Mouse (Mus musculus) hindbrain, embryonic 16.5 days (tissue): ENCODE measurements around the gene Pqbp1. TPM values are rescaled to one million over a fixed set of nuclear protein-coding genes. Genes with fewer than 3 reads are reported as not detected.

Experiments used
- ATAC-seq: fragments of 200-750 bp; cut with Nextera tagmentation; 2 replicates; pipeline ENCODE4 v1.8.0; 2017; ENCODE audit warnings: moderate TSS enrichment, moderate library complexity
- H3K27ac ChIP-seq: fragments of 300-500 bp; sonication (generic); 2 replicates; pipeline ENCODE4 v1.5.1; 2014; ENCODE audit warnings: low read depth, mild to moderate bottlenecking, control low read depth, low read length, moderate library complexity
- H3K27me3 ChIP-seq: fragments of 300-500 bp; sonication (generic); replicated peaks from 2 replicates; pipeline ENCODE4 v1.6.1; 2014; ENCODE audit warnings: low read length; ENCODE audit not compliant: control insufficient read depth, insufficient read depth
- H3K36me3 ChIP-seq: fragments of 300-500 bp; sonication (generic); 2 replicates; pipeline ENCODE4 v1.6.1; 2014; ENCODE audit warnings: mild to moderate bottlenecking, low read length, moderate library complexity, mixed read lengths; ENCODE audit not compliant: control insufficient read depth, insufficient read depth
- H3K4me1 ChIP-seq: fragments of 300-500 bp; sonication (generic); 2 replicates; pipeline ENCODE4 v1.6.1; 2014; ENCODE audit warnings: low read depth, low read length; ENCODE audit not compliant: control insufficient read depth, insufficient read depth
- H3K4me2 ChIP-seq: fragments of 300-500 bp; sonication (generic); 2 replicates; pipeline ENCODE4 v1.6.1; 2014; ENCODE audit warnings: mild to moderate bottlenecking, low read length, control low read depth, moderate library complexity
- H3K4me3 ChIP-seq: fragments of 300-500 bp; sonication (generic); 2 replicates; pipeline ENCODE4 v1.5.1; 2014; ENCODE audit warnings: mild to moderate bottlenecking, low read length, control low read depth, moderate library complexity
- H3K9ac ChIP-seq: fragments of 300-500 bp; sonication (generic); 2 replicates; pipeline ENCODE4 v1.6.1; 2014; ENCODE audit warnings: low read depth, mild to moderate bottlenecking, control low read depth, low read length, moderate library complexity
- H3K9me3 ChIP-seq: fragments of 300-500 bp; sonication (generic); 2 replicates; pipeline ENCODE4 v1.6.1; 2014; ENCODE audit warnings: mild to moderate bottlenecking, low read length, moderate library complexity; ENCODE audit not compliant: control insufficient read depth
- WGBS: fragments of 180-500 bp; shearing (Covaris S2); extraction: QIAGEN DNeasy Blood & Tissue Kit; methylation state at CpG from one replicate; pipeline ENCODE4 v1.1.7; 2014; 5-methylcytosine and 5-hydroxymethylcytosine counted together
- polyA plus RNA-seq: library from polyadenylated mRNA; unstranded; fragments of >200 nt; fragmentation: Nextera tagmentation; extraction: Ambion mirVana; gene quantifications from 2 replicates; pipeline ENCODE4 v1.2.1, GENCODE M21; 2015

Gene Pqbp1
- polyA plus RNA-seq, 1 experiment from 2014 or later: 212 TPM

DNA sequence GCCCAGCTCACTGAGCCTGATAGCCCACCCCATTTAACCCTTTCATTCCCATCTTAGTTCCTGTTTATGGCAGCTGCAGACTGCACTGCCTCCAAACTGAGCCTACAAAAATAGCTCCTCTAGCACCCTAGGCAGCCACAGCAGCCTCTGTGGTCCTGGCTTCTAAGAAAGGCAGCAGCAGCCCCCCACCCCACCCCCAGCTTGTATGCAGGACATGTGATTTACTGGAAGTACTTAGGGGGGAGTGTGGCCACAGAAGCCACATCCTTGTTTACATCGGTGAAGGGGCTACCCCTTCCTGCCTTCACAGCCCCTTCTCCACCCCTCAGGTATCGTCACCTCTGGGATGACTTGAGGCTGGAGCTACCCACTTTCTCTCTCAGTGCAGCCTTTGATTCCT lies 33.7 kb downstream of the Pqbp1 start:
- WGBS: 70% methylated on average over 2 of the region's 2 CpGs
- ATAC-seq: no peak

DNA sequence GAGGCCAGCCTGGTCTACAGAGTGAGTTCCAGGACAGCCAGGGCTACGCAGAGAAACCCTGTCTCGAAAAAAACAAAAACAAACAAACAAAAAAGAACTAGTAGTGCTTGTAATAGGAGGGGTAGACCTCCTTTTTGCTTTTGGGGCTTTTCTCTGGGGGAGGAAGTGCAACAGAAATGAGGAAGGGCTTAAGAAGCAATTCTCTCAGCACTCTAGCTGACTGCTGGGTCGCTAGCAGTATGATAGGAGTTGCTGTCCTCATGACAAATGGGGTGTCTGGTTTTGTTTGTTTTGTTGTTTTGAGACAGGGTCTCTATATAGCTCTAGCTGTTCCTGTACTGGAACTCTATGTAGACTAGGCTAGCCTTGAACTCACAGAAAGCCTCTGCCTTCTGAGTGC lies 34.5 kb downstream of the Pqbp1 start:
- 83% methylated on average over 3 of the region's 3 CpGs for WGBS

More for the DNA sequence above, 33.7 kb downstream of the Pqbp1 start:
- H3K27ac ChIP-seq: no peak overlapping the region
- H3K9me3 ChIP-seq: no peaks in the 10 kb centered on the region
- H3K4me2 ChIP-seq: no peak overlapping the region
- no peaks in the 10 kb centered on the region for H3K4me1 ChIP-seq
- H3K4me3 ChIP-seq: no peak overlapping the region
- no peak overlapping the region for H3K9ac ChIP-seq
- H3K27me3 ChIP-seq: no peaks in the 10 kb centered on the region
- H3K36me3 ChIP-seq: 0 out of 2 replicates have a peak, but pooled peaks cover 6% of the 10 kb centered on the region

DNA sequence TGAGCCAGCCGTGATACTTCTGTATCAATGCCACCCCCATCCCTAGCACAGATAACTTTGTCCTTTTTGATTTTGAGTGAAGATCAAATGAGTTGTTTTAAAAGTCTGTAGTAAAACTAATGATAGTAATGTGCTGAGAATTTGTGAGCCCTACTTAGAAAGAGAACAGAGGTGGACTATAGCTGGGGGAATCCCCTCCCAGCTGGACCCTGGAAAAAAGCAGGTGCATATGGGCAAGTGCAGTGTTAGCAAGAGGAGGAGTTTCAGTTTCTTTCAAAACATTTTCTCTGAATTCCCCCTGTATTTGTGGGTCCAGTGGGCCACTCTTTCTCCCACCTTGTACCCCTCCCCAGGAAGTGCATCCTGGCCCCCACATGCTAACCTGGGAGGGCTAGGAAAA lies 35.9 kb downstream of the Pqbp1 start:
- Histone ChIP-seq H3K27me3 (no peaks in the 10 kb centered on the region), H3K36me3 (0 out of 2 replicates have a peak, but pooled peaks cover 4% of the 10 kb centered on the region), H3K9ac (no peak overlapping the region), H3K4me1 (no peaks in the 10 kb centered on the region), H3K27ac (no peak overlapping the region), H3K4me2 (no peak overlapping the region), H3K4me3 (no peak overlapping the region), H3K9me3 (no peaks in the 10 kb centered on the region)
- 93% methylated on average over 1 of the region's 1 CpGs for WGBS
- no peak for ATAC-seq

More for the DNA sequence above, 34.5 kb downstream of the Pqbp1 start:
- no peaks in the 10 kb centered on the region for H3K9me3 ChIP-seq
- ATAC-seq: no peak
- H3K4me2 ChIP-seq: no peak overlapping the region
- H3K27ac ChIP-seq: no peak overlapping the region
- H3K36me3 ChIP-seq: 0 out of 2 replicates have a peak, but pooled peaks cover 6% of the 10 kb centered on the region
- no peaks in the 10 kb centered on the region for H3K4me1 ChIP-seq
- H3K9ac ChIP-seq: no peak overlapping the region
- no peak overlapping the region for H3K4me3 ChIP-seq
- no peaks in the 10 kb centered on the region for H3K27me3 ChIP-seq

DNA sequence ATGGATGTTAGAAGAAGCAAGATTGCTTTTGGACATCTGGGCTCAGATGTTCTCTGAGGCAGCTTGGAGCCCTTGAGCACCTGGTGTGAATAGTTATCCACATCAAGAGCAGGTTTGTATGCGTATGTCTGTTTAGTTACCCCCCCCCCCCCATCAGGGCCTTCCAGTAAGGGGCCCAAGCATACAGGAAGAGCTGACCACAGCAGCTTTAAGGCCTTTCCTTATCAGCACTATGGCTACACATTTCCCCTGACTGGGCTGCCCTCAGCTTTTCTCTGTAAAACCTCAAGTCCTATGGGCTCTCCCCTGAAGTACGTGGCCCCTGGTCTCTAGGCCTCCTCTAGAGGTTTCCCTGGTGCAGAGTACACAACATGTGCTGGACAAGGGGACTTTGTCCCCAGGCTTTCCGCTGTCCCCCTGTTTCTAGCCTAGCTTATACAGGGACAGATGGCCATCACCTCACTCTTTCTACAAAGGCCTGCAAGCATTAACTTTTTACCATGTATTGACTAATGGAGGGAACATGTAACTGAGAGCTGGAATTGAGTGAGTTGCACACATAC lies 39.8 kb downstream of the Pqbp1 start:
- no peak overlapping the region for H3K4me2 ChIP-seq
- H3K27ac ChIP-seq: no peak overlapping the region
- ATAC-seq: no peak
- H3K4me1 ChIP-seq: no peaks in the 10 kb centered on the region
- H3K9me3 ChIP-seq: no peaks in the 10 kb centered on the region
- no peak overlapping the region for H3K4me3 ChIP-seq
- H3K36me3 ChIP-seq: no peaks in the 10 kb centered on the region
- WGBS: 92% methylated on average over 3 of the region's 3 CpGs
- H3K27me3 ChIP-seq: no peaks in the 10 kb centered on the region
- no peak overlapping the region for H3K9ac ChIP-seq

DNA sequence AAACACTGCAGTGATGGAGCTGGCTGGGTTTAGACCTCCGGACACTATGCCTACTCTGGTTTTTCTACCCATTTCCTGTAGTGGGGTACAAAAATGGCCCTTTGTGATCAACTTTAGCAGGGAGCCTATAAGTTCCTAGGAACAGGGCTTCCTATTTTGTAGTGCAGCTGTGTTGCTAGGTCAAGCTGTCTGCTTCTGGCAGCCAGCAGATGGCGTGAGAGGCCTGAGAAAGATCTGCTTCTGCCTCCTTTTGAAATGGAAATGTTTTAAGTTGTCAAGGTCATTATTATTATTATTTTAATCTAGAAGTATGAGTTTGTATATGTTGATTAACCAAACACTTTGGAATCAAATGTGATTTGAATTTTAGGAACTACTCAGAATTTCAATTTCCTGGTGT lies 44.5 kb downstream of the Pqbp1 start:
- Histone ChIP-seq H3K27ac (no peak overlapping the region), H3K27me3 (no peaks in the 10 kb centered on the region), H3K4me2 (no peak overlapping the region), H3K36me3 (no peaks in the 10 kb centered on the region), H3K4me3 (no peak overlapping the region), H3K4me1 (no peaks in the 10 kb centered on the region), H3K9ac (no peak overlapping the region), H3K9me3 (no peaks in the 10 kb centered on the region)
- 50% methylated on average over 2 of the region's 2 CpGs for WGBS
- ATAC-seq: no peak

DNA sequence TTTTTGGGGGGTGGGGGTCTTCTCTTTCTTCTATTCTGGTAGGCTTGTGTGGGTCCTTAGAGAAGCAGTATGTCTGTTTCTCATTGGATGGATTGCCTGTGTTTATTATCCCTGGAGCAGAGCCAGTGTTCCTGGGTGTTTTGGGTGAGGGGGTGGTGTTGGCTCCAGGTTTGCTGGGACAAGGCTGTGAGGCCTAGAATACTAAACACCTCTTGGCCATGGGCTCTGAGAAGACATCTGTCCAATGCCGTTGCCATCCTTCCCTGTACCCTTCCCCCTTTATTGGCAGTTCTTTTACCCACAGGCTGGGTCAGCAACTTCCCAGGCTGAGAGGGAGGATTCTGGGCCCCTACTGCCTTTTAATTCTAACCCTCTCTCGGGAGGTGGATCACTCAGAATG lies 51.2 kb downstream of the Pqbp1 start:
- H3K4me3 ChIP-seq: no peak overlapping the region

More for the DNA sequence above, 51.2 kb downstream of the Pqbp1 start:
- Histone ChIP-seq H3K4me2 (no peak overlapping the region), H3K4me1 (peaks cover 18% of the 10 kb centered on the region), H3K27ac (no peak overlapping the region), H3K27me3 (no peaks in the 10 kb centered on the region), H3K9ac (no peak overlapping the region), H3K9me3 (no peaks in the 10 kb centered on the region), H3K36me3 (no peaks in the 10 kb centered on the region)
- peak; percentile 90 for ATAC-seq
- 56% methylated on average over 2 of the region's 2 CpGs for WGBS

Other genes starting within 250 kb of the Pqbp1 start
- gene Prickle3, start 242.0 kb downstream of the Pqbp1 start, polyA plus RNA-seq: 1.7 and 2.2 TPM in 2 replicates
- gene Plp2, start 227.9 kb downstream of the Pqbp1 start, polyA plus RNA-seq: 21.1 and 24.8 TPM in 2 replicates
- gene Magix, start 218.0 kb downstream of the Pqbp1 start, polyA plus RNA-seq: 0.25 and 0.45 TPM in 2 replicates
- gene Gpkow, start 202.1 kb downstream of the Pqbp1 start, polyA plus RNA-seq: 45.7 and 51.2 TPM in 2 replicates
- gene Wdr45, start 184.9 kb downstream of the Pqbp1 start, polyA plus RNA-seq: 31.6 and 36.3 TPM in 2 replicates
- not detected in 2 replicates for gene Gm45208, start 177.0 kb downstream of the Pqbp1 start, polyA plus RNA-seq
- gene Praf2, start 170.8 kb downstream of the Pqbp1 start, polyA plus RNA-seq: 143 and 144 TPM in 2 replicates
- gene Ccdc120, start 148.4 kb downstream of the Pqbp1 start, polyA plus RNA-seq: 52.8 and 55.8 TPM in 2 replicates
- gene Tfe3, start 136.7 kb downstream of the Pqbp1 start, polyA plus RNA-seq: 20.4 and 25.3 TPM in 2 replicates
- gene Gripap1, start 109.5 kb downstream of the Pqbp1 start, polyA plus RNA-seq: 61.5 and 71.9 TPM in 2 replicates
- 5.3 and 6.4 TPM in 2 replicates for gene Kcnd1, start 77.0 kb downstream of the Pqbp1 start, polyA plus RNA-seq
- gene Otud5, start 57.9 kb downstream of the Pqbp1 start, polyA plus RNA-seq: 34.2 and 41.2 TPM in 2 replicates
- gene Pim2, start 21.0 kb downstream of the Pqbp1 start, polyA plus RNA-seq: 25.7 and 27.0 TPM in 2 replicates
- 50.7 and 50.9 TPM in 2 replicates for gene Slc35a2, start 15.2 kb downstream of the Pqbp1 start, polyA plus RNA-seq
- gene Timm17b, start 88 bp upstream of the Pqbp1 start, polyA plus RNA-seq: 161 and 163 TPM in 2 replicates
- not detected in 2 replicates for gene Gm10491, start 8.6 kb upstream of the Pqbp1 start, polyA plus RNA-seq
- not detected in 2 replicates for gene Gm10490, start 10.3 kb upstream of the Pqbp1 start, polyA plus RNA-seq
- gene Pcsk1n, start 20.6 kb upstream of the Pqbp1 start, polyA plus RNA-seq: 303 and 325 TPM in 2 replicates
- gene Eras, start 29.3 kb upstream of the Pqbp1 start, polyA plus RNA-seq: 0.15 TPM in 1 of 2 replicates, not detected in the other
- gene Hdac6, start 48.6 kb upstream of the Pqbp1 start, polyA plus RNA-seq: 70.2 and 75.9 TPM in 2 replicates
- 0.08 and 0.26 TPM in 2 replicates for gene Gata1, start 78.8 kb upstream of the Pqbp1 start, polyA plus RNA-seq
- gene Glod5, start 119.2 kb upstream of the Pqbp1 start, polyA plus RNA-seq: 0.25 and 0.49 TPM in 2 replicates
- gene Suv39h1, start 175.5 kb upstream of the Pqbp1 start, polyA plus RNA-seq: 34.2 and 41.4 TPM in 2 replicates
- gene Was, start 191.2 kb upstream of the Pqbp1 start, polyA plus RNA-seq: 0.28 and 0.29 TPM in 2 replicates
- 65.0 and 65.9 TPM in 2 replicates for gene Wdr13, start 233.6 kb upstream of the Pqbp1 start, polyA plus RNA-seq
- gene Rbm3, start 246.6 kb upstream of the Pqbp1 start, polyA plus RNA-seq: 269 and 303 TPM in 2 replicates